Mouse (Mus musculus): ENCODE data around the gene Nfe2.

The Nfe2 gene

DNA sequence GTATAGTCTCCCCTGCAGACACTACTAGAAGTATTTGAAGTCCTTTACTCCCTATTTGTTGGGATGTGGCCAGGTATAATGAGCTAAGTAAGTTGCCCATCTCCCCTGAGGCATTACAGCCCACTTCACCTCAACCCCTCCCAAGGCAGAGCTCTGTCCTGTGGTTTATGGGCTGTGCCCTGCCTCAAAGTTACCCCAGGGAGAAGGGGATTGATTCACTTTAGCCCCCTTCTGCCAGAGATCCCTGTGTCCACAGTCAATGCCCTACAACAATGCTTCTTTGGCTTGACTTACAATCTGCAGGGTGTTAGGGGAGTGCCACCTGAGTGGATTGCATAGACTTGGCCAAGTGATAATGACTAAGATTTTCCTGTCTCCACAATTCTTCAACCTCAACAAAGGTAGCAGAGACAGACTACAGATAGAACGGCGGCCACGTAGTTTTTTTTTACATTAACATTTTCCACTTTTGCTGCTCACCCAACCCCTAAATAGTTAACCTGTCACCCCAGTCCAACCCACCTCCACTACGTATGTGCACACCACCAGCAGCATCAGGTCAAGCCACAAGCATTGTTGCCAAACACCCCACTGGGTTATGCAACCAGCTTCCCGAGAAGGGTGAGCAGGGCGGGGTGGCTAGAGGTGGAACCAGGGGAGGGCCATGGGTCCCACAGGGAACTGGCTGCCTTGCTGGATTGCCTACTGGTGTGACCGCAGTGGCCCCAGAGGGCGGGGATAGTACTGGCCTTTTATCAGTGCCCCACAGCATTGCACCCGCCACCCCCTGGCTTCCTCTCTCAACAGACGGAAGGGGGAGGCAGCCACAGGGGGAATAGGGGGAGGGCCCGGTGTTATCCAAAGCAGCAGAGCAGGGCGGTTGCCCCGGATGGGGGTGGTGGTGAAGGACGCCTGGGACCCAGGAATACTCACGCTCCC, at the start of gene Nfe2:
TSS of gene Nfe2 (minus strand) at position 614 of the 939 bp plus-strand sequence.
- no peak; the same call in 1 of the 2 replicates for ATAC-seq (ENCODE audit: insufficient number of reproducible peaks, low FRiP score, low TSS enrichment)

DNA sequence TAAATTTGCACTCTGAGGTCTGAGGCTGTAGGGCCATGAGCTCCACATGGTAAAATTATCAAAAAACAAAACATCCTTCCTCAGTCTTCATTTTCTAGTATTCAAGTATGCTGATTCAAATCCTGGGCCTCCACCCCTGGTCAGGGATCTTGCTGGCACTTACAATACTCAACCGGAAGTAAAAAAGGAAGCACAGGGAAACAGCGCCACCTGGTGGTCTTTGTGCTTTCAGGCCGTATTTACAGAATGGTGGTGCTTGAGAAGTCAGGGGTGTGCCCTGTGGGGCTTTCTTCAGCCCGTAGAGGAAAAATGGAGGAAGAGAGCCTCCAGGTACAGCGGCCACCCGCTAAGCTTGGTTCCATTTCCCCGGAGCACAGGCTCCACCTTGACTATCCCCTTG, 48.9 kb upstream of the Nfe2 start:
- ATAC-seq (ENCODE audit: insufficient number of reproducible peaks, low FRiP score, low TSS enrichment): 0 out of 2 replicates have a peak, but pooled peaks have one; percentile 12

DNA sequence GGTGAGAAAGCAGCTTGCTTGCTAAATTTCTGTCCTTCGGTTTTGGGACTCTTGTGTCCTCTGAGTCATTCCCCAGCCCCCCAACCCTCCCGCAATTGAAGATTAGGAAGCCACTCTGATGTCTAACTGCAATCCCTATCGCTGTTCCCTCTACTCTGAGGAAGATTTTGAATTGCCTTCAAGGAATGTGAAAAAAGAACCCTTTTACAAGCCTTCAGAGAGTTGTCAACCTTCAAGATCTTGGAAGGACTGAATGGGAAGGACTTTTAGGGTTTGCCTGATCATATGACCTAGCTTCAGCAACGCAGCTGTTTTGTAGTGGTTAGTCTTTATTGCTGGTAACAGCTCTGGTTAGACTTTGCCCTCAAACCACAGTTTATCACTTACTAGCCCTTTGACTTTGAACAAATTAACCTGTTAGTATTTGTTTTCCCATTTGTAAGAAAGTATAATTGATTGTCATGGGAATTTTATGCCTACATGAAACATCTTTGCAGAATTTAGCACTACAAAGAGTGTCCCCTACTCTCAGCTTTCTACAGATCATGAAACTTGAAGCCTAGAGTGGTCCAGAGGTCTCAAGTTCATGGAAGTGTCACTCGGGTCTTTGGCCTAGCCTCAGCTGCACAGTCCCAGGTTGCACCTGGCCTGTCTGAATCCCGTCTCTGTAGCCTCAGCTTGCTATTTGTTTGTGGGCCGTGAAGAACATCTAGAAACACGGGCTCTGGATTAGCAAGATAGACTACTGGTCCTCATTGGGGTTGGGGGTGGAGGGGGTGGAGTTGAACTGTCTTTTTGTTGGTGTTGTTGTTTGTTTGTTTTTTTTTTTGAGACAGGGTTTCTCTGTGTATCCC, 47.8 kb upstream of the Nfe2 start:
- ATAC-seq (ENCODE audit: insufficient number of reproducible peaks, low FRiP score, low TSS enrichment): no peak

DNA sequence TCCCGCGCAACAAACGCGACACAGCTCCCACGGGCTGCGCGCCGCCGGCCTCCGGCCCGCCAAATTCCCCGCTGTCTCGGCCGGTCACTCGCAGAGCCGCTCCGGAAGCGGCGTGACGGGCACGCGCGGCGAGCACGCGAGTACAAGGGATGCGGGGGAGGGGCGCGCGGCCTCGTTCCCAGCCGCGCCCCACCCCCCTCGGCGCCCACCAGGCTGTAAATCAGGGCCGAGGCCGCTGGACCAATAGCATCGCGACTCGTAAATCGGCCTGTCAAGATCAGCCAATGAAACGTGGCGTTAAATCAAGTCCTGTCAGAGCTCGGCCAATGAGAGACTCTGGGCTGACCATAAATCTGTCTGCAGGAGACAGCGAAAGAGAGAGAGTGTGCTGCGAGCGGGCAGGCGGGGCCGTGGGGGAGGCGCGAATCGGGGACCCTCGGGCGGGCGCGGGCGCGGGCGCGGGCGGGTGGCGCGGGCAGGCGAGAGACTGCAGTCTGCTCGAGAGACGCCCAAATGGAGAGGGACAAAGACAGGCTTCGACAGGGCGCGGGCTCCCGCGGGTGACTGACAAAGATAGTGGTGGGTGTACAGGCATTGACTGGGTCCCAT, 47.0 kb upstream of the Nfe2 start:
- ATAC-seq (ENCODE audit: insufficient number of reproducible peaks, low FRiP score, low TSS enrichment): peak; percentile 92

DNA sequence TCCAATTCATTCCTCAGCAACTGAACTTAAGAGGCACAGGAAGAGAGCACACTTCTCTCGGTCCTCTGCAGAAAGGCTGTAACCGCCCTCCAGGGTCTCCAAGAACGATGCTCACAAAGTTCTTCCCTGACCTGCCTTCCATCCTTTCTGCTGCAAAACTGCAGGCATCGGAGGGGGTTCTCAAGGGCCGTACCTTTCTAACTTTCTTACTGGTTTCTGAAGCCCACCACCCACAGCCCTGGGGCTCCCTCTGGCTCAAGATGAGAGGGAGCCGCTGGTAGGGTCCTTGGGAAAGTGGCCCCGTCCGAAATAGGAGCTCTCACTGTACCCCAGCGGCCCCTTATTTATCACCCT, 46.4 kb upstream of the Nfe2 start:
- ATAC-seq (ENCODE audit: insufficient number of reproducible peaks, low FRiP score, low TSS enrichment): no peak

DNA sequence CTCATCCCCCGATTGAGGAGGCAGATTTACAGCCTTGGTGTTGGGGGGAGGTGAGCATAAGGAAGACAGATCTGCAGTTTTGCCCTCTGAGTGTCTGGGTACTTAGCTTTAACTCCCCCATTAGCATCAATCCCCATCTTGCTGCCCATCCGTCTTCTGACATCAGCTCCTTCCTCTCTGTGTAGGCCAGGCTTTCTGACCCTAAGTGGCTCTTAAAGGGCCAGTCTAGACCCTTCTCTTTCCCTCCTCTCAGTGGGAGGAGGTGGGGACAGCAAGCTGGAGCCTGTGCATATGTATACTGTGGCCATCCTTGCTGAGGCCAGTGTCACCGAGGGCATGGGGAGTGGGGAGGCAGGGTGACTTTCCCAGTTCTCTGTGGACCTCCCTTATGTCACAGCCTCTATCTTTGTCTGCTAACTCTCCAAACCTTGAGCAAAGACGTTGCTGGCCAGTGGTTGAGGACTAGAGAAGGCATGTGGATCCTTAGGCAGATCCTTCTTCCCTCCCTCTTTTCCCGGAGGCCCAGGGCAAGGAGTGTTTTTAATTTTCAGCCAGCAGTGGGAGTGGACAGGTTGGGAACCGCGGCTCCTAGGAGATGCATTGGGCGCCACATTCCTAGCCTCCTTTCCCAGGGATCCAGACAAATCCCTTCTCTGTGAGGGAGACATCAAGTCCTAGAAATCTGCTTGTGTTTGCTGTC, 45.9 kb upstream of the Nfe2 start:
- no peak for ATAC-seq (ENCODE audit: insufficient number of reproducible peaks, low FRiP score, low TSS enrichment)

DNA sequence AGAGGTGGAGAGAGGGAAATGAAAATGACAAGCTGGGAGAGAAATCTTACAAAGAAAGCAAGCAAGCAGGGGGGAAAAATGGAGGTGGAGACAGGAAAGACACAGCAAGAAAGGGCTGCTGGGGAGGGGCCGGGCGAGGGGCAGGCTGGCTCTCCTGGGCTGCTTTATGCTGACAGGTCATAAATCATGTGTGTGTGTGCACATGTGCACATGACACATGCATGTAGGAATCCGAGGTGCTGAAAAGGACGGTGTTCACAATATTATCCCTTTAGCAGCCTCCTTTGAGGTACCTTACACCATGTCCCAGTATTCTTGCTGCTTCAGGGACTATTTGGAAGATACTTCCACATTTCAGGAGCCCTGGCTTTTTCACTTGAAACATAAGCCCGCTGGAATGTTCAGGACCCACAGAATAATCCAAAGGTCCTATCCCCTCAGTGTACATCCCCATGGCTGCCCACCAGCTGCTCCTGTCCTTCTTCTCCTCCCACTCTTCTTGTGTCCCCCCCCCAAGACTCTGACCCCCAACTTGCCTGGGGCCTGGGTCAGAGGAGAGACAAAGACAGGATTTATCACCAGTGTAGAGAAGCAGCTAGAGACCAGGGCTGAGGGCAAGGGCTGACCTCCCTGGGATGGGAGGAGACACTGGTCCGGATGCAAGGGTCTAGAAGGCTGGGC, 44.3 kb upstream of the Nfe2 start:
- ATAC-seq (ENCODE audit: insufficient number of reproducible peaks, low FRiP score, low TSS enrichment): no peak

DNA sequence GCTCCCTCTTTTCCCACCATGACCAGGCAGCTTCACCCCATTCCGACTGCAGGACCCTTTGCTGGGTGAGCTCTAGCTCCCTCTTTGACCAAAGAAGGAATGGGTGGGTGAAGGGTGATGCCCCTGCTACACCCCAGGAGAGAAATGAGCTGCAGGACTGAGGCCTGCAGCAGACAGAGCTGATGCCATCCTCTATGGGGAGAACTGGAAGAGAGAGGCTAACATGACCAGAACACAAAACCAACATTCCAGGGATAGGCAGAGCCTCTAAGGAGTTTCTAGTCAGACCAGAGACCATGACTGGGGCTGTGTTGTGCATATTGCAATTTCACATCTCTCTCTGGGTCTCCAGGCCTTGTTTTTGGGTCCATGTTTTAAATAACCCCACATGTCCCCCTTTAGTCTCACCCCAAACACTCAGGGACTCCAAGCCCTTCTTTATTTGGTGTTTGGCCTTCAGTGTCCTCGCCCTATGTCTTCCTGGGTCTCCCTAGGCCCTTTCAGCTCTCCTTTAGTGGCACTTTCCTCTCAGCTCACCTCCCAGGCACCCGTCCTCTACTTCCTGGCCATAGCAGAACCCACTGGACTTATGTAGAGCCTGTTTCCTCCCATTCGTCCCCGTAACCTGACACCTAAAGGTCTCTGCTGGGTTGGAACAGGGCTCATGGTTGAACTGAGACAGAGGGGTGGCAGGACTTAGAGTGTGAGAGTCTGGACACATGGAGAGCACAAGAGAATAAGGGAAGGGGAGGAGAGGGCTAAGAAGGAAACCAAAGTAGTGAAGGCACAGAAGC, 43.5 kb upstream of the Nfe2 start:
- ATAC-seq (ENCODE audit: insufficient number of reproducible peaks, low FRiP score, low TSS enrichment): no peak

DNA sequence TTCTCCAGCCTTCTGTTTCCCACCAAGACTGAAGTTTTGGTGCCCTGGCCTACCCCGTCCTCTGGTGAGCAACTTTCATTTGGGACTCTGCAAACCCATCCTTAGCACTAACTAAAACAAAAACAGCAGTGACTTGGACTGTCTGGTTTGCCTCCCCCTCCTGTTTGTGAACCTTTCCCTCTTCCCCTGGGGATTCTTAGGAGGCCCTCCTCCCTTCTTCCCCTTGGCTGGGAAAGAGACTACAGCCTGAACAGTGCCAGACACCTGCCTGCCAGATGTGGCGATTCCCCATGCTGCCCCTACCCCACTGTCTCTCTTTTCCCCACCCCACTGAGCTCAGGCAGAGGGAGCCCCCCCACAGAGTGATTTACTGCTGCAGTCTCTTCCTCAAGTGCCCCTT, 42.8 kb upstream of the Nfe2 start:
- no peak for ATAC-seq (ENCODE audit: insufficient number of reproducible peaks, low FRiP score, low TSS enrichment)

DNA sequence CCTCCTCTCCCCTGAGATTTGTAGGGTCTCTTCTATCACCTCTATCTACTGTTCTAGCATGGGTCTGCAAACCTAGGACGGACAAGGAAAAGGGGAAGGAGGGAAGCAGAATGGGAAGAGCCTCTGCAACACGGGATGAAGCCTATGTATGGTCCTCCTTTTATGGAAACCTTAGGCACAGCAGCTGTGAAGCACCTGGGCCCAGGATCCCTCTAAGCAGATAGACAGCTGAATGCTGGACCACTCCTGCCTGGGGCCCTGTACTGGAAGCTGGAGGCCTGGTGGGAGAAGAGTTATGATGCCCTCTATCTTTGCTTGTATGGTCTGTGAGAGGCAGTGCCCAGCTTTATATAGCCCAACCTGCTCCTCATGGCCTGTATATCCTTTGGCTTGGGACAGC, 42.4 kb upstream of the Nfe2 start:
- ATAC-seq (ENCODE audit: insufficient number of reproducible peaks, low FRiP score, low TSS enrichment): no peak

DNA sequence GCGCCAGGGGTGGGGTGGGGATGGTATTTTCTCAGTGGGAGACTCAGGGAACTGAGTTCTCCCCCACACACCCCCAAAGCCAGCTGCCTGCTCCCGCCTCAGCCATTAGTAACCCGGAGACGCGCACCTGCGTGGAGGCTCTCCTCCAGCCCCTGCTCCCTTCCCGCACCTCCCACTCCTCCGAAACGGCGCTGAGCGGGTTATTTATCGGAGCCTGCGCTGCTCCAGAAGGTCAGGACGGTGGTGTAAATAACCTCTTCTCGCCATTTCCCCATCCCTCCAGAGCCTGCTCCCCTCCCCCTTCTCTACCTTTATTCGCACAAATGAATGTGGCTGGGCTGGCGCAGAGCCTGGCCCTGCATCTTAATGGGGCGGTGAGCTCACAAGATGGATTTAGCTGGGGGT, 41.9 kb upstream of the Nfe2 start:
- ATAC-seq (ENCODE audit: insufficient number of reproducible peaks, low FRiP score, low TSS enrichment): no peak

DNA sequence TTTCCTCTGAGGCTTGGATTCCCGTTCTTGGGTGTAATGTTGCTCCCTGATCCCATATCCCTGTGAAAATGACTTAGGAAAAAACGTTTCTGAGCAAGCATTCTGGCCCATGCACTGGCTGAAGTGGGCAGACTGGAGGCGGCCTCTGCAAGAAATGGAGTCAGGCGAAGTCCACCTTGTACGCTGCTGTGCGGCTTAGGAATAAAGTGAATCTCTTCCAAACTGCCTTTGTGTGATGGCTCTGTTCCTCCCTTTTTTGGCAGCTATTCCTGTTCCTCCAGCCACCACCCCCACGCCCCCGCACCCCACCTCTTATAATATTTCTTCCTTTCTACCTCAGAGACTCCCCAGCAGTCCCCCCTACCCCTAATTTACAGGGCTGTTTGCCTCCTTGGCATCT, 41.4 kb upstream of the Nfe2 start:
- ATAC-seq (ENCODE audit: insufficient number of reproducible peaks, low FRiP score, low TSS enrichment): no peak

DNA sequence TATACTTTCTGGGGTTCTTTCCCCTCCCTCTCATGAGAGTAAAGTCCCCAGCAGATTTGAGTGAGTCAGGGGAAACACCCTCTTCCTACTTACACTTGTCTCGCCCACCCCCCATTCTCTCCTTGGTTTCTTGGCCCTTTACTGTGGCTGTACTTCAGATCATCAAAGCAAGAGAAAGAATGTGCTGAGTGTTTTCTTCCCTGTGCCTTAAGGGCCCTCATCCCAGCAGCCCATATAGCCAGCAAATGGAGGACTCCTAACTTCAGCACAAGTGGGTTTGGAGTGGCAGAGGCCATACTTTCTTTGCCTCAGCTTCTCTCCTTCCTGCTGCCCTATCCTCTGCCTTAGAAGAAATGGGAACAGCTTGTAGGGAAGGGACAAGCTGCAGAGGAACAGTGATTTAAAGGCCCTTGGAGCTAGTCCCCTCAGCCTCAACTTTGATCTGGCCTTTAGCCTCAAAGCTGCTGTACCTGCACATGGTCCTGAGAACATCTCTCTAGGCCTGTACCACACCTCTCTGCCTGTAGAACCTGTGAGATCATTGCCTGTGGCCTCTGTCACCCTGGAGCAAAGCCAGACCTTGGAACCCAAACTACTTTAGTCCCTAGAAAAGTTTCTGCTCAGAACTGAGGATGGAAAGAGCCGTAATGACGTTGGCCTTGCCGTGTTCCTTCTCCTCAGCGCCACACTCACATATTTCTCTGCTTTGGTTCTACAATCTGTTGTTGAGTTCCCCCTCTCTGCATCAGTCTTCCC, 40.8 kb upstream of the Nfe2 start:
- no peak for ATAC-seq (ENCODE audit: insufficient number of reproducible peaks, low FRiP score, low TSS enrichment)

DNA sequence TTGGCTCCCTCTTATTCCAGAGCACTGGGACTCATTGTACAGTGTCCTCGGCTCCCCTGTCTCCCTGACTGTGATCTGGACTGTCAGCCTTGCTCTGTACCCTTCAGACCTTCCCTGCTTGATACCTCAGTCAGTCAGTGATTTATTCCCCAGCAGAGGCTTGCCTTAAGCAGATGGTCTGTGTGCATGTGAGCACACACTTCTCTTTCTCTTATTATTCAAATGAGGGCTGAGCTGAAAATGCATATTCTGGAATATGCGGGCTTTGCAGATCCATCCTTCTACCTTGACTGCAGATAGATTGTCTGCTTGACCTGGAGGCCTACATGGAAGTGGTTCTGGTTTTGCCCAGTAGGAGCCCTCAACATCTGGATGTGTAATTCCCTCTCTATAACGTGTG, 39.8 kb upstream of the Nfe2 start:
- ATAC-seq (ENCODE audit: insufficient number of reproducible peaks, low FRiP score, low TSS enrichment): no peak

DNA sequence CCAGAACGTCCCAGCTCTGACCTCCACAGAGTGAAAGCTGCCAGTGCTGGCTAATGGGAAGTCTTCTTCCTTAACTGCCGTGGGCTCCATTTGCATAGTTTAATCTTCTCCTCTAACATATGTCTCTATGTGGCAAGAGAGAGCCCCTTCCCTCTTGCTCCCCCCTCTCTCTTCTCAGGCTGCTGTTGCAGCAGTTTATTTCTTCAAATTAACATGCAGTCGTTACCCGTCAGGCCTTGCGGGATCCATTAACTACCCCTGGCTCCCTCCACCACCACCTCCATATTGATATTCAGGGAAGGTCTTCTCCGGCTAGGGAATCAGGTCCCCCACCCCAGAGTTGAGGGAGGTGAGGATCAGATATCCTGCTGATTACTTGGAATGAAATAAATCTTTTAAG, 39.1 kb upstream of the Nfe2 start:
- no peak for ATAC-seq (ENCODE audit: insufficient number of reproducible peaks, low FRiP score, low TSS enrichment)

DNA sequence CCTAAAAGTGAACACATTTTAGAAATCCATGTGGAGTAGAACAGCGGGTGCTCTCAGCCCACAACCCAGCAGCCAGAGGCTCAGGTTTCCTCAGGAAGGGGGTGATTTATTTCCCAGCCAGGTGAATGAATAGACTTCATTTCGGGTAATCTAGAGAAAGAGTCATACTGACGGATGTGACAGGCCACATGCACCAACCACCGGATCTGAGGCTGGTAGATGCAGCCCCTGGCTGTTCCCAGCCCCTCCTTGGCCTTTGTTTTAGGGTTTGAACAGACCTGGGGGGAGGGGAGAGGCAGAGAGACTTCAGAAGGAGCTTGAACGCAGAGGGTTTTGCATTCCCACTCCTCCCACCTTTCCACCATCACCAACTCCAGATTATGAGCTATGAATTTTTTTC, 37.6 kb upstream of the Nfe2 start:
- no peak for ATAC-seq (ENCODE audit: insufficient number of reproducible peaks, low FRiP score, low TSS enrichment)

DNA sequence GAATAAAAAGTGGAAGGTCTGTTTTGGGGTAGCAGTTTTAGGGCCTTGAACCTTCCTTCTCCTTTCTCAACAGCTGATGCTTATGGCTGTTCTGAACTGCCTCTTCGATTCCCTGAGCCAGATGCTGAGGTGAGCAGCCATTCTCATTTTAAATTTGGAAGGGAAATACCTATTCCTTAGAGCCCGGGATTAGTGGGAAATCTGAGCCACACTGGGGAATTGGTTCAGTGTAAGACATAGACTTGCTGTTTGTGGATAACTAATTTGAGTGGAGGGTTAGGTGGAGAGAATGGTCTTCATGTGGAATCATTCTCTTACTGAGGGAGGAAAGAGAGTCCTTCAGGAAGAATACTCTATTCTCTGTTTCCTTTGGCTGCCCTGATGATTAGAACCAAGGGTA, 36.4 kb upstream of the Nfe2 start:
- ATAC-seq (ENCODE audit: insufficient number of reproducible peaks, low FRiP score, low TSS enrichment): no peak

DNA sequence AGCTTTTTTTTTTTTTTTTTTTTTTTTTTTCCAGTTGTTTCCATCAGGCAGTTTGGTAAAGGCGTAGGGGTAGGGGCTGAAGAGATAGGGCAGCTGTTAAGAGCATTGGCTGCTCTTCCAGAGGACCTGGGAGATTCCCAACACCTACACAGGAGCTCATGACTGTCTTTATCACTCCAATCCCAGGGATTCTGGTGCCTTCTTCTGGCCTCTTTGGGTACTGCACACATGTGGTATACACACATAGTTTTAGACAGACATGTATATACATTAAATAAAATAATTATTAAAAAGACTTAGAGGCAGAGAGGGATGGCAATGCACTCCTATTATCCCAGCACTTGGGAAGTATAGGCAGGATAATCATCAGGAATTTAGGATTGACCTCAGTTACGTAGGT, 35.2 kb upstream of the Nfe2 start:
- ATAC-seq (ENCODE audit: insufficient number of reproducible peaks, low FRiP score, low TSS enrichment): no peak

All from cerebellum, adult (tissue).